Comparison of ENCODE assay signal across 18 mouse cellular contexts in the genomic region with DNA sequence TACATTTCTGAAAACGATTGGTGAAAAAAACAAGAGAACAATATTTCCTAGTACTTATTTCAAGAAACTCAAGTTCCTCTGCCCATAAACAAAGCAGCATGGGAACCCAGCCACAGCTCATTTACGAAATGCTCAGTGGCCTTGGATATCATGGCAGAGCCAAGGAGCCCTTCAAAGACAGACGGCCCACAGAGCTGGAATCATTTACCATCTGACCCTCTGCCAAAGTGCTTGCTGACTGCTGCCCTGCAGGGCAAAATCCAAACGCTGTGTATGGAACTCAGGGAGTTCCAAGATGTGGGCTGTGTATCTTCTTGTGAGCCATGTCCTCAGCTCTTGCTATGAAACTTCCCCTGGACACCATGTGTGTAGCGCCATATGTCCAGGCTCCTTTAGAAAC. TPM values are rescaled to one million over a fixed set of nuclear protein-coding genes. Genes with fewer than 3 reads are reported as not detected.
DNase-seq lines count a peak whose midpoint lies in the region; ATAC-seq and TF ChIP-seq lines count a peak whose summit lies in the region.
"Had no signal": no experiment of that assay in that cellular context is flagged by ENCODE, and none has a peak within 500 bp of the region (broad histone marks: within the 10 kb centered on the region; RNA-seq: fewer than 3 reads in every experiment).

No protein-coding gene starts in this region.

- no peak for TF ChIP-seq CTCF in kidney, adult 2 months (conservative IDR thresholded peaks at IDR 0.05; ENCODE audit: insufficient read depth, insufficient read length, low read depth, low read length)

- no peak overlapping the region for H3K4me3 ChIP-seq in kidney, adult 2 months (ENCODE audit: insufficient read depth, low read depth, low read length)
- no peak overlapping the region for H3K4me3 ChIP-seq in kidney, embryonic 14.5 days (ENCODE audit: low read length)
- H3K4me3 ChIP-seq in midbrain, embryonic 16.5 days (ENCODE audit: low read depth, low read length), result no peak overlapping the region
- H3K4me3 ChIP-seq: forebrain, embryonic 10.5 days; limb, embryonic 13.5 days; stomach, embryonic 15.5 days had no signal

- H3K9ac ChIP-seq in kidney, embryonic 14.5 days (ENCODE audit: low read depth, low read length), result no peak overlapping the region
- no peak overlapping the region for H3K9ac ChIP-seq in midbrain, embryonic 16.5 days (ENCODE audit: low read depth, low read length)
- H3K9ac ChIP-seq: limb, embryonic 13.5 days; lung, embryonic 14.5 days; stomach, embryonic 15.5 days had no signal

- ATAC-seq in kidney, embryonic 14.5 days (ENCODE audit: low FRiP score, low TSS enrichment), result no peak
- ATAC-seq in midbrain, embryonic 16.5 days, result no peak
- ATAC-seq: activated CD4-positive, CD25-positive, alpha-beta regulatory T cell, adult 4 months; inflammation-experienced regulatory T-cells, adult 6 months had no signal

- 53% methylated on average over 5 of the region's 5 CpGs for WGBS in kidney, adult 2 months
- 78% methylated on average over 5 of the region's 5 CpGs for WGBS in kidney, embryonic 14.5 days
- 81% methylated on average over 5 of the region's 5 CpGs for WGBS in midbrain, embryonic 16.5 days

- no peaks in the 10 kb centered on the region for H3K9me3 ChIP-seq in kidney, embryonic 14.5 days (ENCODE audit: control insufficient read depth, low read length)
- H3K9me3 ChIP-seq in midbrain, embryonic 16.5 days (replicated peaks; ENCODE audit: control insufficient read depth, low read length, poor library complexity, severe bottlenecking), result no peaks in the 10 kb centered on the region
- H3K9me3 ChIP-seq: forebrain, embryonic 10.5 days; limb, embryonic 13.5 days; stomach, embryonic 15.5 days had no signal

- peak; percentile 6 to 21 for DNase-seq in cerebellum, postnatal 25 days
- DNase-seq in cerebellum, adult 9-10 months, result no peak
- DNase-seq in kidney, adult 2 months, result peak; percentile 93
- DNase-seq in adrenal gland, postnatal 36 days, result peak; percentile 32 to 38
- peak; percentile 57 for DNase-seq in kidney, postnatal 10 days
- DNase-seq in urinary bladder, adult 2 months (ENCODE audit: low spot score), result no peak
- DNase-seq: layer of hippocampus, postnatal 36 days; lung, embryonic 14.5 days; thymus, postnatal 25 days had no signal

- H3K4me2 ChIP-seq in kidney, embryonic 14.5 days (replicated peaks; ENCODE audit: low read depth, low read length), result no peak overlapping the region
- no peak overlapping the region for H3K4me2 ChIP-seq in midbrain, embryonic 16.5 days (ENCODE audit: low read length)
- H3K4me2 ChIP-seq: limb, embryonic 13.5 days; lung, embryonic 14.5 days; stomach, embryonic 15.5 days had no signal

- H3K36me3 ChIP-seq in kidney, adult 2 months (ENCODE audit: control insufficient read depth, insufficient read depth, low read length), result no peaks in the 10 kb centered on the region
- no peaks in the 10 kb centered on the region for H3K36me3 ChIP-seq in kidney, embryonic 14.5 days (ENCODE audit: control insufficient read depth, insufficient read depth, low read length)
- H3K36me3 ChIP-seq in midbrain, embryonic 16.5 days (ENCODE audit: control insufficient read depth, insufficient read depth, low read length), result no peaks in the 10 kb centered on the region
- H3K36me3 ChIP-seq: forebrain, embryonic 10.5 days; limb, embryonic 13.5 days; stomach, embryonic 15.5 days had no signal

- no peaks in the 10 kb centered on the region; the same call in none of the 2 replicates for H3K4me1 ChIP-seq in kidney, adult 2 months (ENCODE audit: control insufficient read depth, insufficient read depth, low read length)
- peaks cover 4% of the 10 kb centered on the region; the same call in 1 of the 2 replicates for H3K4me1 ChIP-seq in kidney, embryonic 14.5 days (ENCODE audit: control insufficient read depth, insufficient read depth, low read length)
- H3K4me1 ChIP-seq in midbrain, embryonic 16.5 days (ENCODE audit: control insufficient read depth, insufficient read depth, low read length), result peaks cover 11% of the 10 kb centered on the region

- peak overlapping the region; percentile 62; the same call in 1 of the 2 replicates for H3K27ac ChIP-seq in kidney, adult 2 months (ENCODE audit: insufficient read depth, low read depth, low read length)
- H3K27ac ChIP-seq in kidney, embryonic 14.5 days (ENCODE audit: low read depth, low read length), result no peak overlapping the region
- H3K27ac ChIP-seq in midbrain, embryonic 16.5 days (ENCODE audit: low read length), result no peak overlapping the region
- H3K27ac ChIP-seq: forebrain, embryonic 10.5 days; limb, embryonic 13.5 days; stomach, embryonic 15.5 days had no signal

- TF ChIP-seq POLR2A in kidney, adult 2 months (IDR thresholded peaks at IDR 0.05; ENCODE audit: low read depth, low read length), result no peak

- H3K27me3 ChIP-seq in kidney, adult 2 months (replicated peaks; ENCODE audit: control insufficient read depth, insufficient read depth, low read length), result no peaks in the 10 kb centered on the region
- no peaks in the 10 kb centered on the region for H3K27me3 ChIP-seq in kidney, embryonic 14.5 days (ENCODE audit: control insufficient read depth, insufficient read depth, low read length)
- H3K27me3 ChIP-seq in midbrain, embryonic 16.5 days (ENCODE audit: control insufficient read depth, insufficient read depth, low read depth, low read length), result no peaks in the 10 kb centered on the region
- H3K27me3 ChIP-seq: limb, embryonic 13.5 days; stomach, embryonic 15.5 days had no signal

RNA-seq across cellular contexts. Expression of a gene that starts 38.0 kb away (rescaled TPM):
- 15.1 and 18.0 TPM in 2 replicates for polyA plus RNA-seq in kidney, adult 2 months (2012; rRNA removed)
- polyA plus RNA-seq in kidney, embryonic 14.5 days (2014; fragmentation: Nextera tagmentation; extraction: Ambion mirVana), result 3.8 and 5.5 TPM in 2 replicates
- total RNA-seq in adrenal gland, postnatal 36 days (2021), result 1 to 10 TPM; 2.0 to 2.8 TPM
- polyA plus RNA-seq in urinary bladder, adult 2 months (2012; rRNA removed), result 15.0 and 18.1 TPM in 2 replicates
- polyA plus RNA-seq in midbrain, embryonic 16.5 days (2015; fragmentation: Nextera tagmentation; extraction: Ambion mirVana), result 18.3 and 21.1 TPM in 2 replicates
- total RNA-seq: megakaryocyte-erythroid progenitor cell, adult 5-6 weeks; MEL had no signal
- polyA plus RNA-seq: activated CD4-positive, CD25-positive, alpha-beta regulatory T cell, adult 4 months had no signal

Comparison
In these comparisons a context has a peak if more than half of its experiments do, and no peak if none do; other contexts are left out.
1. DNase-seq: peak in cerebellum, postnatal 25 days (2 of 2), kidney, adult 2 months (single experiment), adrenal gland, postnatal 36 days (2 of 2) and kidney, postnatal 10 days (single experiment); none in cerebellum, adult 9-10 months (single experiment) and urinary bladder, adult 2 months (single experiment).